Mouse (Mus musculus): ENCODE results near the gene Gm9945. TPM values are rescaled to one million over a fixed set of nuclear protein-coding genes. Genes with fewer than 3 reads are reported as not detected.
A peak's percentile ranks its signal among the peaks of the same experiment; 100 is the strongest.

Gene Gm9945
- polyA plus RNA-seq (2015; fragmentation: Nextera tagmentation; extraction: Ambion mirVana): not detected in 2 replicates

DNA sequence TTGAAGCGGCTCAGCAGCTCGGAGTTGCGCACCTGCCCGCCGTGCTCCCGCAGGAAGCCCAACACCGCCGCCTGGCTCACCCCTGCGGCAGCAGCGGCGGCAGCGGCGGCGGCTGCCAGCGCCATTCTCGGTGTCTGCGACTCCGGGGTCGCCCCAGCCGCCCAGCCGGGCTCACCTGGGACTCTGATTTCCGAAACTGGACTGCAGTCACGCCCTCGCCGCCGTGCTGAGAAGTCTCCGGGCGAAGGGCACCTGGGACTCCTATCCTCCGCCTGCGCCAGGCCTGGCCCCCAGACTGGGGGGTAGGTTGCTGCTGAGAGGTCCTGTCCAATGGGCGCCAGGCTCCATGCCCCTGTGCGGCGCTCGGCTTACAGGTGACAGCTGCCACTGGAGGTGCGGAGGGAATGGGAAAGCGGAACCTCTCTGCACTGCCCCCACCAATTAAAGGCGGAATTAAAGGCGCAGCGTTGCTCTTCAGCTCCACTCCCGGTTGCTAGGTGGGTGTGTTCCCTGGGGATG is at the start of gene Gm9945, which contains the start of gene Sowaha:
Gm9945 (plus strand) TSS at position 384 of the 519 bp plus-strand sequence.
Sowaha (minus strand) TSS at position 492 of the 519 bp plus-strand sequence.
- no peak; the same call in 1 of the 2 replicates for ATAC-seq (replicated peaks; ENCODE audit: low FRiP score, low read depth)
- H3K4me2 ChIP-seq (ENCODE audit: low read length): peak within 1 kb of the TSS; percentile 78
- peaks cover 45% of the 10 kb centered on the region for H3K27me3 ChIP-seq (ENCODE audit: insufficient read depth, low read length)
- 2% methylated on average over 40 of the region's 40 CpGs for WGBS
- no peak within 1 kb of the TSS for H3K27ac ChIP-seq
- peak within 1 kb of the TSS; percentile 37; the same call in 1 of the 2 replicates for H3K9ac ChIP-seq (ENCODE audit: low read depth, low read length)
- H3K4me1 ChIP-seq (replicated peaks; ENCODE audit: insufficient read depth, low read length): peaks cover 10% of the 10 kb centered on the region
- H3K9me3 ChIP-seq (replicated peaks; ENCODE audit: low read length): no peaks in the 10 kb centered on the region
- DNase-seq (ENCODE audit: low spot score): no peak
- H3K4me3 ChIP-seq (replicated peaks; ENCODE audit: low read depth, low read length): peak within 1 kb of the TSS; percentile 43
- TF ChIP-seq CTCF (IDR thresholded peaks at IDR 0.05; ENCODE audit: low read depth): no peak; the same call in 1 of the 2 replicates
- no peaks in the 10 kb centered on the region for H3K36me3 ChIP-seq (ENCODE audit: insufficient read depth, low read length)

DNA sequence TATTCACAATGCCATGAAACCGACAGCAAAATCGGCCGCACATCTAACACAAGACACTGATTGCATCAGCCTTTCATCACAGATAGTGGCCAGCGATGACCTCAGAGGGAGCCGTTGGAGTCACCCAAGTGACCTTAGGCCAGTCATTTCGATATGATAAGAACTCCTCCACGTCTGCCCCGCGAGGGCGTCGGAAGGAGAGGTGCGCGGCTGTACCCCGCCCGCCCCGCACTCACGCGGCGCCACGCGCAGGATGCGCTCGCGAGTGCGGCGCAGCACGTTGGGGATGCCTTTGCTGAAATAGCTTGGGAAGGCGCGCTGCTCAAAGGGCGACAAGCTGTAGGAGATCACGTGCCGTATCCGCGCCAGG is 49.7 kb upstream of the Gm9945 start:
- ATAC-seq (replicated peaks; ENCODE audit: low FRiP score, low read depth): peak; percentile 19
- no peaks in the 10 kb centered on the region for H3K9me3 ChIP-seq (replicated peaks; ENCODE audit: low read length)
- TF ChIP-seq CTCF (IDR thresholded peaks at IDR 0.05; ENCODE audit: low read depth): no peak

DNA sequence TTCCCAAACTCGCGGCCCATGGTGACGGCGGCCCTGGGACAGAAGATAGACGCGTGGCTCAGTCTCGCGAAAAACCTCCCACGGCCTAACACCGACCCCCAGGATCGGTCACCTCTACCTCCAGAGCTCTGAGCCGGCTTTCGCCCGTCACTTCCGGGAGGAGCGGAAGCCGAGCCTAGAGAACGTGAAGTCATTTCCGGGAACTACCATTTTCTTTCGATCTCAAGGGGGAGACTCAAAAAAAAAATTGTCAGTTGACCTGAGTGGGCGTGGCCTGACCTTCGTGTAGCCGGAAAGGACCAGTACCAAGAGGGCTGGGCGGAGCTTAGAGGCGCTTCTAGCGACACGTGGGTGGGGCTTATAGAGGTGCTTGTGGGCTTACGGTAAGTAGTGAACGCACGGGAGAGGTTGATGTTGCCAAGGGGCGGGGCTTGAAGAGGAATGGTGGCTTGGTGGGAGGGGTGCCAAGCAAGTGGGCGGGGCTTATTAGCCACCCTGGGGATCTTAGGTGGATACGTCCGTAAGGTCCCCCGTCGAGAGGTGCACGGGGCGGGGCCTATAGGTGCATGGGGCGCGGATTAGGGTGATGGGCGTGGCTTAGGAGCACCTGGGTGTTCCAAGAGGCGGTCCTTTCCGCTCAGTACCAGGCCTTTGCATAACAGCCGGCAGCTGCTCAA is 49.2 kb upstream of the Gm9945 start, which contains the start of the genes Uqcrq and Gdf9:
Uqcrq (minus strand) TSS at position 162 of the 677 bp plus-strand sequence.
Gdf9 (plus strand) TSS at position 354 of the 677 bp plus-strand sequence.
- peak within 1 kb of the TSS; percentile 93 for H3K9ac ChIP-seq (ENCODE audit: low read depth, low read length)
- H3K36me3 ChIP-seq (ENCODE audit: insufficient read depth, low read length): 0 out of 2 replicates have a peak, but pooled peaks cover 4% of the 10 kb centered on the region
- under 1% methylated on average over 44 of the region's 44 CpGs for WGBS

More for the DNA sequence above, 49.7 kb upstream of the Gm9945 start:
- Histone ChIP-seq H3K4me2 (ENCODE audit: low read length) (peak overlapping the region; percentile 87), H3K27ac (peak overlapping the region; percentile 88), H3K4me3 (replicated peaks; ENCODE audit: low read depth, low read length) (peak overlapping the region; percentile 92), H3K9ac (ENCODE audit: low read depth, low read length) (peak overlapping the region; percentile 93), H3K4me1 (replicated peaks; ENCODE audit: insufficient read depth, low read length) (peaks cover 7% of the 10 kb centered on the region), H3K36me3 (ENCODE audit: insufficient read depth, low read length) (0 out of 2 replicates have a peak, but pooled peaks cover 4% of the 10 kb centered on the region), H3K27me3 (ENCODE audit: insufficient read depth, low read length) (no peaks in the 10 kb centered on the region)
- DNase-seq (ENCODE audit: low spot score): no peak
- WGBS: under 1% methylated on average over 34 of the region's 34 CpGs

DNA sequence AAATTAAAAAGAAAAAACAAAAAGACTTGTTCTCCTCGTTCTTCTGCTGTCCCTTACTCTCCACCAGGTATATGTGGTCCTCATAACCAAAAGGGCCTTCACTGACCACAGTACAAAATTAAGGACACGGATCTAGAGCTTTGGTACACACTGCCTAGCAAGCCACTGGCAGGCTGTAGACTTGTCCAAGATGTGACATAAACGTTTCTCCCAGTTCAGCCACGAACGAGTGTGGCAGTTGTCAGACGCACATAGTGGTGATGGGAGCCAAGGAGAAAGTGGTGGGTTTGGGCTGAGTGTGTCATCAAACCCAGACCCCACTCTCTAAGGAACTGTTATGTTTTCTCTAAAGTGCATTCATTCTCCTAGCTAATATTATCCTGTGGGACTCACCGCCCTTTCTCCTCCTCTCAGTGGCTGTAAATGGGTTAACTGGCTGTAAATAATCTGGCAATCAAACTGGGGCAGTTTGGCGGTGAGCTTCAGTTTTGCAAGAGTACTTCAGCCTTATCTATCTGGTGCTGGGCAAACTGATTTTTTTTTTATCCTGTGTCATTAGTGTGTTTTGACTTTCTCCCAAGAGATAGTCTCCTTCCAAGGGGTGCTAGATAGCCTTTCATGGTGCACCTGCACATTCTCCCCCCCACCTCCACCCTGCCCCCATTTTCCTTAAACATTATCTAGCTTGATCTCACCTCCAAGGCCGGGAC is 48.5 kb upstream of the Gm9945 start:
- Histone ChIP-seq H3K4me2 (ENCODE audit: low read length) (peak overlapping the region; percentile 54), H3K9ac (ENCODE audit: low read depth, low read length) (0 out of 2 replicates have a peak overlapping the region, but pooled peaks have one; percentile 10), H3K9me3 (replicated peaks; ENCODE audit: low read length) (no peaks in the 10 kb centered on the region), H3K27me3 (ENCODE audit: insufficient read depth, low read length) (no peaks in the 10 kb centered on the region), H3K27ac (peak overlapping the region; percentile 33; the same call in 1 of the 2 replicates), H3K4me1 (replicated peaks; ENCODE audit: insufficient read depth, low read length) (peaks cover 7% of the 10 kb centered on the region), H3K4me3 (replicated peaks; ENCODE audit: low read depth, low read length) (peak overlapping the region; percentile 92), H3K36me3 (ENCODE audit: insufficient read depth, low read length) (0 out of 2 replicates have a peak, but pooled peaks cover 4% of the 10 kb centered on the region)
- no peak for DNase-seq (ENCODE audit: low spot score)
- 7% methylated on average over 9 of the region's 9 CpGs for WGBS
- no peak for ATAC-seq (replicated peaks; ENCODE audit: low FRiP score, low read depth)
- TF ChIP-seq CTCF (IDR thresholded peaks at IDR 0.05; ENCODE audit: low read depth): no peak

More for the DNA sequence above, 49.2 kb upstream of the Gm9945 start, which contains the start of the genes Uqcrq and Gdf9:
- peak within 1 kb of the TSS; percentile 88 for H3K27ac ChIP-seq
- DNase-seq (ENCODE audit: low spot score): peak; percentile 100
- H3K4me1 ChIP-seq (replicated peaks; ENCODE audit: insufficient read depth, low read length): peaks cover 7% of the 10 kb centered on the region
- H3K4me3 ChIP-seq (replicated peaks; ENCODE audit: low read depth, low read length): peak within 1 kb of the TSS; percentile 92
- H3K9me3 ChIP-seq (replicated peaks; ENCODE audit: low read length): no peaks in the 10 kb centered on the region
- ATAC-seq (replicated peaks; ENCODE audit: low FRiP score, low read depth): peak; percentile 94
- H3K4me2 ChIP-seq (ENCODE audit: low read length): peak within 1 kb of the TSS; percentile 87
- TF ChIP-seq CTCF (IDR thresholded peaks at IDR 0.05; ENCODE audit: low read depth): no peak
- H3K27me3 ChIP-seq (ENCODE audit: insufficient read depth, low read length): no peaks in the 10 kb centered on the region

DNA sequence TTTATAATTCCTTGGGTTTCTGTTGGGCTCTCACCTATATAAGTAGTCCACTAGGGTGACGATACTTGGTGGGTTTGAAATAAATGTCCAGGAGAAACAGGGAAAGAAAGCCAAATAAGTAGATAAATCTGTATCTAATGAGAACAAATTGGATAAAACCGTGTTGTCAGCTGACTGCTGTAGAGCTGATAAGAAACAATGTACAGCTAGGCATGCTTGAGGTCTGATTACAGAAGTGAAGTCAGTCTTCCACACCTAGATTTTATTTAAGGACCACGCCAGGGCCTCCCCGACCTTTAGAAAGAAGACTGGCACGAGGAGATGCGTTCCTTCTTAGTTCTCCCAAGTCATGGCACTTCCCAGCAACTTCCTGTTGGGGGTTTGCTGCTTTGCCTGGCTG is 46.9 kb upstream of the Gm9945 start:
- no peak overlapping the region for H3K27ac ChIP-seq
- H3K9me3 ChIP-seq (replicated peaks; ENCODE audit: low read length): no peaks in the 10 kb centered on the region
- no peak for ATAC-seq (replicated peaks; ENCODE audit: low FRiP score, low read depth)
- peaks cover 7% of the 10 kb centered on the region for H3K4me1 ChIP-seq (replicated peaks; ENCODE audit: insufficient read depth, low read length)
- DNase-seq (ENCODE audit: low spot score): no peak
- no peak overlapping the region for H3K4me2 ChIP-seq (ENCODE audit: low read length)
- H3K27me3 ChIP-seq (ENCODE audit: insufficient read depth, low read length): no peaks in the 10 kb centered on the region
- 0 out of 2 replicates have a peak, but pooled peaks cover 4% of the 10 kb centered on the region for H3K36me3 ChIP-seq (ENCODE audit: insufficient read depth, low read length)
- H3K9ac ChIP-seq (ENCODE audit: low read depth, low read length): no peak overlapping the region
- TF ChIP-seq CTCF (IDR thresholded peaks at IDR 0.05; ENCODE audit: low read depth): no peak
- 59% methylated on average over 6 of the region's 6 CpGs for WGBS
- H3K4me3 ChIP-seq (replicated peaks; ENCODE audit: low read depth, low read length): no peak overlapping the region

DNA sequence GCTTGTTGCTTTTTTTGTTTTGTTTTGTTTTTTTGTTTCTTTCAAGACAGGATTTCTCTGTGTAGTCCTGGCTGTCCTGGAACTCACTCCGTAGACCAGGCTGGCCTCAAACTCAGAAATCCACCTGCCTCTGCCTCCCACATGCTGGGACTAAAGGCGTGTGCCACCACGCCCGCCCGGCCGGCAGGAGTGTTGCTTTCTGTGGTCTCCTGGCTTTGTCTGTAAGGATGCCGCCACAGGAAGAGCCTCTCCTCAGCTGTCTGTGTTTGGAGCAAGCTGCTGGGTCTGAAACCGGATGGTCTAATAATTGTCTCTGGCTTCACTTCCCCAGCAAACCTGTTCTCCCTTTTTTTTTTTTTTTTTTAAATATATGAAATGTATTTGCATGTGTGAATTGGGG is 44.5 kb upstream of the Gm9945 start:
- 80% methylated on average over 8 of the region's 8 CpGs for WGBS
- Histone ChIP-seq H3K9me3 (replicated peaks; ENCODE audit: low read length) (no peaks in the 10 kb centered on the region), H3K4me1 (replicated peaks; ENCODE audit: insufficient read depth, low read length) (no peaks in the 10 kb centered on the region; the same call in 1 of the 2 replicates), H3K4me2 (ENCODE audit: low read length) (no peak overlapping the region), H3K36me3 (ENCODE audit: insufficient read depth, low read length) (no peaks in the 10 kb centered on the region), H3K27me3 (ENCODE audit: insufficient read depth, low read length) (no peaks in the 10 kb centered on the region), H3K4me3 (replicated peaks; ENCODE audit: low read depth, low read length) (no peak overlapping the region), H3K9ac (ENCODE audit: low read depth, low read length) (no peak overlapping the region), H3K27ac (no peak overlapping the region)
- no peak for TF ChIP-seq CTCF (IDR thresholded peaks at IDR 0.05; ENCODE audit: low read depth)
- DNase-seq (ENCODE audit: low spot score) (no peak), ATAC-seq (replicated peaks; ENCODE audit: low FRiP score, low read depth) (no peak)

All from kidney, postnatal 0 days (tissue).